Mouse (Mus musculus) inflammation-experienced regulatory T-cells (primary cell): ENCODE results near the gene Prl8a9. TPM values are rescaled to one million over a fixed set of nuclear protein-coding genes. Genes with fewer than 3 reads are reported as not detected.

Experiments
- polyA plus RNA-seq, 2 experiments: library from polyadenylated mRNA; unstranded; fragments of 100-300 nt; shearing (Covaris generic); gene quantifications; one replicate each; pipeline ENCODE4 v1.2.1; 2017

Prl8a9 gene
- not detected for polyA plus RNA-seq

DNA sequence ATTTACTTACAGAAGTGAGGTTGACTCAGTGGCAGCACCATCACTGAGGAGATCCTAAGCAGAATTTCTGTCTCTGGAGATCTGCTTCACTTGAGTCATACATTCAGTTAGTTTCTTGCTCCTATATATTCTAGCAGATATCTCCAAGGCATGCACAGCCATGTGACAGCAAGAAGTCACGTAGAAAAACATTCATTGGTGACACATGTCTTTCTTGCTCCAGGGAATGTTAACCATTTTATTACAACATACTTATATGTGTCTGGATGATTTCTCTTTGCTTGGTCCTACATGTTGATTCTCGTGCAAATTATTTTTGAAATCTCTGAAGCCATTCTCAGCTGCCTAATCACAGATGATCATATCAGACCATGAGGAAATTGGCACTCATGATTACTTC, at the start of gene Prl8a9:
Gene Prl8a9, minus strand, starts transcription at position 101 of the 400 bp plus-strand sequence.

DNA sequence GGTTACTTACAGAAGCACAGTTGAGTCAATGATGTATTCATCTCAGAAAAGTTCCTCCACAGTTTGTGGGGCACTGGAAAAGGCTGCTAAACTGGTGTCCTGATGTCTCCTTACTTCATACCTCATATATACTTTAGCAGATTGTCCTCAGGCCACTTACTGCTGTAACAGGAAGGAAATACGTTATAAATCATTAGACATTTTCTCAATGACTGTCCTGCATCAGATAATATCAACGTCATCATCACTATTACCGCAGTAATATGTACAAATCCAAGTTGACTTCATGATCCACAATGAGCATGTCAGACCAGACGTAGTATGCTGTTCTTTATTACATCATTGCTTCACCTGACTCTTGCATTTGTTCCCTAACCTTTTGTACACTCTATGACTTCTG, 46.1 kb upstream of the Prl8a9 start, which contains the start of gene Prl7b1:
Gene Prl7b1, minus strand, starts transcription at position 101 of the 400 bp plus-strand sequence.

DNA sequence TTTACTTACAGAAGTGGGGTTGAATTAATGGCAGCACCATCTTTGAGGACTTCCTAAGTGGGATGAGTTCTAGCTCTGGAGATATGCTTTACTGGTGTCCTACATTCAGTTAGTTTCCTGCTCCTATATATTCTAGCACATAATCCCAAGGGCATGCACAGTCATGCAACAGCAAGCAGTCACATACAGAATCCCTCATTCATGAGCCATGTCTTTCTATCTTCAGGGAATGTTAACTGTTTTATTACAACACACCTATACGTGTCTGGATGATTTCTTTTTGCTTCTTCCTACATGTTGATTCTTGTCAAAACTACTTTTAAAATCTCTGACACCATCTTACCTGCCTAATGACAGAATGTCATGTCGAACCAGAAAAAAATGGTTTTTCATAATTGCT, 17.7 kb upstream of the Prl8a9 start, which contains the start of gene Prl8a1:
Gene Prl8a1, minus strand, starts transcription at position 101 of the 400 bp plus-strand sequence.

DNA sequence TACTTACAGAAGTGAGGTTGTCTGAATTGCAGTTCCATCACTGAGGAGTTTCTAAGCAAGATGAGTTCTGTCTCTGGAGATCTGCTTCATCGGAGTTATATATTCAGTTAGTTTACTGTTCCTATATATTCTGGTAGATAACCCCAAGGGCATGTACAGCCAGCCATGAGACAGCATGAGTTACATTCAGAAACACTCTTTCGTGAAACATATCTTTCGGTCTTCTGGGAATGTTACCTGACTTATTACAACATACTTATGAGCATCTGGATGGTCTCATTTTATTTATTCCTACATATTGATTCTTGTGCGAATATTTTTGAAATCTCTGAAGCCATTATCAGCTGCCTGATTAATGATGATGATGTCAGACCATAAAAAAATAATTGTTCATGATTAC, 51.3 kb downstream of the Prl8a9 start, which contains the start of gene Prl8a8:
Gene Prl8a8, minus strand, starts transcription at position 101 of the 400 bp plus-strand sequence.

Other genes starting within 250 kb of the Prl8a9 start
- gene Prl8a2, start 218.9 kb downstream of the Prl8a9 start, polyA plus RNA-seq, result not detected
- gene Prl2b1, start 173.8 kb downstream of the Prl8a9 start, polyA plus RNA-seq, result not detected
- gene Prl8a6, start 125.9 kb downstream of the Prl8a9 start, polyA plus RNA-seq, result 1 to 10 TPM in 1 of 2 experiments, not detected in 1; 1.3 TPM
- under 1 TPM in 1 of 2 experiments, not detected in 1; 0.51 TPM for gene Prl8a8, start 51.4 kb downstream of the Prl8a9 start, polyA plus RNA-seq
- gene Prl8a1, start 17.6 kb upstream of the Prl8a9 start, polyA plus RNA-seq, result not detected
- gene Prl7b1, start 46.0 kb upstream of the Prl8a9 start, polyA plus RNA-seq, result not detected
- under 1 TPM in 1 of 2 experiments, not detected in 1; 0.44 TPM for gene Prl7a1, start 77.9 kb upstream of the Prl8a9 start, polyA plus RNA-seq
- gene Prl7a2, start 103.4 kb upstream of the Prl8a9 start, polyA plus RNA-seq, result not detected
- not detected for gene Prl7d1, start 152.1 kb upstream of the Prl8a9 start, polyA plus RNA-seq
- gene Prl7c1, start 216.2 kb upstream of the Prl8a9 start, polyA plus RNA-seq, result not detected
- not detected for gene Prl2a1, start 237.0 kb upstream of the Prl8a9 start, polyA plus RNA-seq